Mouse (Mus musculus): ENCODE data around the gene Olfr796.

Gene Olfr796

GRCm38 (mm10) chr10:129612470-129612869, at the start of gene Olfr796:
Olfr796 (minus strand) TSS chr10:129612570.
- no peak for DNase-seq (ENCODE audit: low read depth, low spot score)

GRCm38 (mm10) chr10:129657394-129657793, 45.0 kb upstream of the Olfr796 start, which contains the start of gene Olfr800:
Olfr800 (plus strand) TSS chr10:129657694.
- no peak for DNase-seq (ENCODE audit: low read depth, low spot score)

- DNase-seq (ENCODE audit: low read depth, low spot score) = no peak
These were observed 39.4 kb upstream of the Olfr796 start for GRCm38 (mm10) chr10:129651763-129652162.

GRCm38 (mm10) chr10:129637184-129637583, 24.8 kb upstream of the Olfr796 start, which contains the start of gene Olfr799:
Olfr799 (plus strand) TSS chr10:129637484.
- DNase-seq (ENCODE audit: low read depth, low spot score) = no peak

- no peak for DNase-seq (ENCODE audit: low read depth, low spot score)
These were observed 15.5 kb upstream of the Olfr796 start, which contains the start of gene Olfr798 for GRCm38 (mm10) chr10:129627834-129628233. Olfr798 (minus strand) TSS chr10:129627934.

- DNase-seq (ENCODE audit: low read depth, low spot score) = no peak
These were observed 10.9 kb upstream of the Olfr796 start for GRCm38 (mm10) chr10:129623251-129623650.

- DNase-seq (ENCODE audit: low read depth, low spot score) = no peak
These were observed 9.4 kb upstream of the Olfr796 start for GRCm38 (mm10) chr10:129621724-129622123.

- DNase-seq (ENCODE audit: low read depth, low spot score) = no peak
These were observed 35.3 kb downstream of the Olfr796 start for GRCm38 (mm10) chr10:129577066-129577465.

- no peak for DNase-seq (ENCODE audit: low read depth, low spot score)
These were observed 45.0 kb downstream of the Olfr796 start, which contains the start of gene Olfr794 for GRCm38 (mm10) chr10:129567355-129567754. Olfr794 (plus strand) TSS chr10:129567655.
